Mouse (Mus musculus) ES-E14 (cell line): ENCODE measurements at regions not wholly inside any gene's neighbourhood (a gene's known extent, or its start where the extent isn't known, plus 50 kb on each side); places are given as distances from the start of the nearest gene placed in this dataset.

ENCODE experiments used
- CHD2 ChIP-seq: IDR thresholded peaks from 2 replicates; pipeline ENCODE4 v1.6.1; 2014; ENCODE audit warnings: mild to moderate bottlenecking, low read depth, low read length, inconsistent platforms
- HCFC1 ChIP-seq: IDR thresholded peaks from 2 replicates; pipeline ENCODE4 v1.6.1; 2012; ENCODE audit warnings: low read length, inconsistent platforms, borderline replicate concordance; ENCODE audit not compliant: insufficient read depth
- ZC3H11A ChIP-seq: IDR thresholded peaks from 2 replicates; pipeline ENCODE4 v1.6.1; 2012; ENCODE audit warnings: low read depth, mild to moderate bottlenecking, inconsistent platforms, low read length, borderline replicate concordance

GRCm38 (mm10) chr4:71839803-71840773 lies 82.3 kb upstream of the Gm11232 start:
- TF ChIP-seq HCFC1, result no peak
- TF ChIP-seq ZC3H11A, result no peak
- no peak for TF ChIP-seq CHD2
